Mouse (Mus musculus) CH12.LX (cell line): ENCODE results near the gene Nsd2. TPM values are rescaled to one million over a fixed set of nuclear protein-coding genes. Genes with fewer than 3 reads are reported as not detected.

ENCODE experiments used
- DNase-seq: peaks from one replicate; pipeline ENCODE4 v3.0.0-alpha.2; 2013; ENCODE audit errors: extremely low read depth
- H3K27ac ChIP-seq: 2 replicates; pipeline ENCODE4 v1.5.1; 2012; ENCODE audit warnings: low read depth, mild to moderate bottlenecking, control low read depth, moderate library complexity; ENCODE audit not compliant: insufficient read depth
- H3K27me3 ChIP-seq: replicated peaks from 2 replicates; pipeline ENCODE3; 2012; ENCODE audit warnings: inconsistent platforms
- H3K36me3 ChIP-seq, 2 experiments: replicated peaks in 1 of 2; 2 replicates each; pipeline versions ENCODE3 to v1.6.1; 2012; ENCODE audit warnings: inconsistent platforms in 1 of 2, low read length in 1 of 2, mild to moderate bottlenecking in 1 of 2, mixed read lengths in 1 of 2, moderate library complexity in 1 of 2; ENCODE audit not compliant: control insufficient read depth in 1 of 2, insufficient read depth in 1 of 2
- H3K4me1 ChIP-seq, 2 experiments: 2 replicates each; pipeline ENCODE4 v1.6.1; 2012; ENCODE audit warnings: inconsistent platforms in 1 of 2, moderate library complexity in 1 of 2; ENCODE audit not compliant: insufficient read depth in 2 of 2, control insufficient read depth in 1 of 2
- H3K4me2 ChIP-seq: 2 replicates; pipeline ENCODE4 v1.6.1; 2012; ENCODE audit warnings: low read depth, mild to moderate bottlenecking, control low read depth; ENCODE audit not compliant: poor library complexity, insufficient read depth, severe bottlenecking
- H3K4me3 ChIP-seq, 3 experiments: fragments of 150-350 bp in 1 of 3; sonication (generic) in 1 of 3; replicated peaks in 1 of 3; 2 replicates each; pipeline versions ENCODE3 to v1.5.1; 2011 to 2012; ENCODE audit warnings: low read depth in 2 of 3, low read length in 2 of 3, mild to moderate bottlenecking in 2 of 3, moderate library complexity in 2 of 3, control low read depth in 1 of 3, improper control_type of control experiment in 1 of 3, inconsistent platforms in 1 of 3, mixed read lengths in 1 of 3; ENCODE audit not compliant: poor library complexity in 1 of 3
- H3K79me2 ChIP-seq: replicated peaks from 2 replicates; pipeline ENCODE4 v1.6.1; 2012; ENCODE audit warnings: mild to moderate bottlenecking, moderate library complexity; ENCODE audit not compliant: control insufficient read depth, poor library complexity, insufficient read depth, severe bottlenecking; ENCODE audit errors: extremely low read depth
- H3K9ac ChIP-seq: 2 replicates; pipeline ENCODE4 v1.6.1; 2012; ENCODE audit warnings: low read depth, mild to moderate bottlenecking, control low read depth, moderate library complexity; ENCODE audit not compliant: insufficient read depth
- H3K9me3 ChIP-seq: replicated peaks from 2 replicates; pipeline ENCODE3; 2012; ENCODE audit warnings: low read length, inconsistent platforms, mixed read lengths
- CHD1 ChIP-seq: IDR thresholded peaks from 2 replicates; pipeline ENCODE4 v1.6.1; 2012; ENCODE audit warnings: low read depth, low read length, improper control_type of control experiment, inconsistent platforms
- CTCF ChIP-seq, 2 experiments: IDR thresholded peaks in 1 of 2; conservative IDR thresholded peaks in 1 of 2; 2 replicates each; pipeline ENCODE4 v1.5.1; 2011 to 2012; ENCODE audit warnings: low read depth in 2 of 2, low read length in 2 of 2, improper control_type of control experiment in 1 of 2, inconsistent platforms in 1 of 2, mild to moderate bottlenecking in 1 of 2, moderate library complexity in 1 of 2
- ELF1 ChIP-seq: IDR thresholded peaks from 2 replicates; pipeline ENCODE4 v1.6.1; 2014; ENCODE audit warnings: low read depth, mild to moderate bottlenecking, inconsistent platforms, low read length, improper control_type of control experiment
- ETS1 ChIP-seq: conservative IDR thresholded peaks from 2 replicates; pipeline ENCODE4 v1.6.1; 2012; ENCODE audit warnings: low read depth, mild to moderate bottlenecking, inconsistent platforms, low read length, improper control_type of control experiment, moderate library complexity
- JUND ChIP-seq: conservative IDR thresholded peaks from 2 replicates; pipeline ENCODE4 v1.6.1; 2011; ENCODE audit warnings: low read depth, low read length, improper control_type of control experiment
- KAT2A ChIP-seq: IDR thresholded peaks from 2 replicates; pipeline ENCODE4 v1.6.1; 2012; ENCODE audit warnings: low read length, improper control_type of control experiment, inconsistent platforms; ENCODE audit not compliant: insufficient replicate concordance
- MAFK ChIP-seq: IDR thresholded peaks from 2 replicates; pipeline ENCODE4 v1.6.1; 2011; ENCODE audit warnings: low read length, improper control_type of control experiment; ENCODE audit not compliant: insufficient replicate concordance
- MAX ChIP-seq: IDR thresholded peaks from 2 replicates; pipeline ENCODE4 v1.6.1; 2011; ENCODE audit warnings: low read length, improper control_type of control experiment
- MXI1 ChIP-seq: IDR thresholded peaks from 2 replicates; pipeline ENCODE4 v1.6.1; 2011; ENCODE audit warnings: mild to moderate bottlenecking, low read depth, low read length, improper control_type of control experiment
- NELFE ChIP-seq: IDR thresholded peaks from 2 replicates; pipeline ENCODE4 v1.6.1; 2011; ENCODE audit warnings: low read depth, low read length, improper control_type of control experiment
- NRF1 ChIP-seq: IDR thresholded peaks from 2 replicates; pipeline ENCODE4 v1.6.1; 2014; ENCODE audit warnings: low read depth, mild to moderate bottlenecking, inconsistent platforms, low read length, improper control_type of control experiment, moderate library complexity
- POLR2AphosphoS2 ChIP-seq: IDR thresholded peaks from 2 replicates; pipeline ENCODE4 v1.6.1; 2011; ENCODE audit warnings: low read depth, low read length, improper control_type of control experiment
- SIN3A ChIP-seq: IDR thresholded peaks from 2 replicates; pipeline ENCODE4 v1.6.1; 2012; ENCODE audit warnings: low read length, improper control_type of control experiment, inconsistent platforms
- SMC3 ChIP-seq: IDR thresholded peaks from 2 replicates; pipeline ENCODE4 v1.6.1; 2011; ENCODE audit warnings: low read depth, low read length, improper control_type of control experiment
- TBP ChIP-seq: conservative IDR thresholded peaks from 2 replicates; pipeline ENCODE4 v1.6.1; 2011; ENCODE audit warnings: low read depth, low read length, improper control_type of control experiment
- UBTF ChIP-seq: IDR thresholded peaks from 2 replicates; pipeline ENCODE4 v1.6.1; 2012; ENCODE audit warnings: low read depth, mild to moderate bottlenecking, inconsistent platforms, low read length, improper control_type of control experiment, moderate library complexity
- USF2 ChIP-seq: conservative IDR thresholded peaks from 2 replicates; pipeline ENCODE4 v1.6.1; 2011; ENCODE audit warnings: low read depth, low read length, improper control_type of control experiment
- ZC3H11A ChIP-seq: IDR thresholded peaks from 2 replicates; pipeline ENCODE4 v1.6.1; 2012; ENCODE audit warnings: low read depth, mild to moderate bottlenecking, inconsistent platforms, low read length, improper control_type of control experiment
- ZMIZ1 ChIP-seq: IDR thresholded peaks from 2 replicates; pipeline ENCODE4 v1.6.1; 2012; ENCODE audit warnings: low read depth, mild to moderate bottlenecking, inconsistent platforms, low read length, improper control_type of control experiment
- ZNF384 ChIP-seq: IDR thresholded peaks from 2 replicates; pipeline ENCODE4 v1.6.1; 2012; ENCODE audit warnings: low read depth, low read length, improper control_type of control experiment, inconsistent platforms
- dilution Hi-C: fragments of 300-500 bp; cut with MboI; formaldehyde crosslinking; loops from 2 replicates; pipeline ENCODE4 v1.14.3; 2020; ENCODE audit warnings: low sequenced_read_pairs; ENCODE audit not compliant: extremely low pct_unique_long_range_greater_than_20kb, extremely low pct_ligation_motif_present
- in situ Hi-C: fragments of 300-500 bp; cut with MboI; formaldehyde crosslinking; loops from 3 replicates; pipeline ENCODE4 v1.14.3; 2019; ENCODE audit warnings: low sequenced_read_pairs, low pct_ligation_motif_present, low pct_unique_long_range_greater_than_20kb, mixed read lengths
- polyA plus RNA-seq: library from polyadenylated mRNA; unstranded; fragments of >175 nt; gene quantifications from 2 replicates; pipeline ENCODE4 v1.2.1, GENCODE M21; 2012; ENCODE audit warnings: low read depth; ENCODE audit not compliant: insufficient read length
- total RNA-seq, 2 experiments: library from RNA; depleted of rRNA; stranded (reverse); fragments of 300-350 nt in 1 of 2; fragments of >200 nt in 1 of 2; gene quantifications; 2 replicates each; pipeline ENCODE4 v1.2.3; 2012 to 2014

The Nsd2 gene
- total and polyA plus RNA-seq, 3 experiments = 39.8 to 55.0 (median 49.9) TPM

DNA sequence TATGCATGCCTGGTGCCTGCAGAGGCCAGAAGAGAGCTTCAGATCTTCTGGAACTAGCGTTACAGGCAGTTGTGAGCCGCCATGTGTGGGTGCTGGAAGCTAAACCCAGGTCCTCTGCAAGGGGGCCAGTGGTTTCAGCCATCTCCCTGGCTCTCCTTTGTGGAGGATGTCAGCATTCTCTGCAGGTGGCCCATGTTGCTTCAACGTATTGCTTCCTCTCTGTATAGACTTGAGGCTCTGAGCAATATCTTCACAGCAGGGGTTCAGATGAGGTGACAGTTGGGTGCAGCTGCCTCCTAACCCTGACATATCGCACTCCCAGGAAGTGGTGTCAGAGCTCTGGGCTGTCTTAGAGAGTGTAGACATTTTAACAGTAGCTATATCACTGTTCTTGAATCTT lies 30.9 kb downstream of the Nsd2 start:
- TF ChIP-seq NRF1 (no peak), SIN3A (no peak), CHD1 (no peak), TBP (no peak), JUND (no peak), UBTF (no peak), MAFK (no peak), MAX (no peak), ZC3H11A (no peak), NELFE (no peak), ZMIZ1 (no peak), CTCF (conservative IDR thresholded peaks at IDR 0.05 in 1 of 2, IDR thresholded peaks at IDR 0.05 in 1 of 2; ENCODE audit: low read depth in 2 of 2, low read length in 2 of 2) (no peak), ETS1 (no peak)
- H3K4me2 ChIP-seq = no peak overlapping the region
- in situ Hi-C loops (no loop called here), dilution Hi-C loops (no loop called here)
- no peaks in the 10 kb centered on the region for H3K9me3 ChIP-seq
- no peaks in the 10 kb centered on the region for H3K27me3 ChIP-seq
- no peak overlapping the region for H3K4me3 ChIP-seq
- H3K9ac ChIP-seq = no peak overlapping the region
- no peak for DNase-seq
- peaks cover 21 to 63% of the 10 kb centered on the region in 2 experiments for H3K36me3 ChIP-seq
- H3K4me1 ChIP-seq = peaks cover 0 to 5% of the 10 kb centered on the region in 2 experiments; a peak in 1 of 4 replicates
- peaks cover 6% of the 10 kb centered on the region for H3K79me2 ChIP-seq
- no peak overlapping the region for H3K27ac ChIP-seq

GRCm38 (mm10) chr5:33853086-33853485 lies 32.6 kb downstream of the Nsd2 start:
- TF ChIP-seq POLR2AphosphoS2 (no peak), CTCF (conservative IDR thresholded peaks at IDR 0.05 in 1 of 2, IDR thresholded peaks at IDR 0.05 in 1 of 2; ENCODE audit: low read depth in 2 of 2, low read length in 2 of 2) (peak; percentile 17 to 21; a peak in 1 of 4 replicates), MXI1 (no peak)
- Histone ChIP-seq H3K79me2 (no peaks in the 10 kb centered on the region; the same call in 1 of the 2 replicates), H3K27ac (no peak overlapping the region), H3K9ac (no peak overlapping the region), H3K4me2 (no peak overlapping the region), H3K27me3 (no peaks in the 10 kb centered on the region), H3K36me3 (peaks cover 20 to 67% of the 10 kb centered on the region in 2 experiments), H3K4me3 (no peak overlapping the region), H3K4me1 (no peaks in the 10 kb centered on the region), H3K9me3 (no peaks in the 10 kb centered on the region)
- no peak for DNase-seq
- in situ Hi-C loops = no loop called here
- dilution Hi-C loops = no loop called here

DNA sequence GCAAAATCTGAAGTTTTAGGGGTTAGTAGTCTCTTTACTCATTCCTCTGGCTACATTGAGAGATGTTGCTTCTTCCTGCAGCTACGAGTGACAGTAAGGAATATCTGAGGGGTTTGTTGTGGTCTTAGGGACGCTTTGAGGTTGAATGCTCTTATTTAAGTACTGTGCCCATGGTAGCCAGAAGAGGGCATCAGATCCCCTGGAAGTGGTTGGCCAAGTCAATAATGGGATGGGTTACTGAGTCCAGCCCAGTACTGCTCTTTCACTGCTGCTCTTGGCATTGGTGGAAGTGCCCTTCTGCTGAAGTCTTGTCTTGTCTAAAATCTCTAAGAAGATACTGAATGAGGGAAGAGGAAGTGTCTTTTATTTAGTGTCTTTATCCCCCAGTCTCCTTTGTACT lies 33.5 kb downstream of the Nsd2 start:
- Histone ChIP-seq H3K4me1 (no peaks in the 10 kb centered on the region), H3K9ac (no peak overlapping the region), H3K9me3 (no peaks in the 10 kb centered on the region), H3K79me2 (no peaks in the 10 kb centered on the region), H3K27ac (no peak overlapping the region), H3K36me3 (peaks cover 26 to 69% of the 10 kb centered on the region in 2 experiments), H3K4me3 (no peak overlapping the region), H3K4me2 (no peak overlapping the region), H3K27me3 (no peaks in the 10 kb centered on the region)
- TF ChIP-seq USF2 = no peak
- TF ChIP-seq KAT2A = no peak
- TF ChIP-seq ELF1 = no peak
- peak in 1 of 2 experiments; percentile 28; a peak in 2 of 4 replicates for TF ChIP-seq CTCF (conservative IDR thresholded peaks at IDR 0.05 in 1 of 2, IDR thresholded peaks at IDR 0.05 in 1 of 2; ENCODE audit: low read depth in 2 of 2, low read length in 2 of 2)
- no peak for TF ChIP-seq MAX
- no peak for TF ChIP-seq ZNF384
- no peak for TF ChIP-seq SMC3
- dilution Hi-C loops (no loop called here), in situ Hi-C loops (no loop called here)
- no peak for DNase-seq
